Mouse (Mus musculus): ENCODE measurements around the gene Rln3.
"Not testable (repeated sequence)": the region's sequence is repeated elsewhere in the genome, so short reads cannot be mapped to it uniquely, and the experiment has no call there.

The Rln3 gene

GRCm38 (mm10) chr8:84019738-84020137 lies 25.1 kb downstream of the Rln3 start:
- no peak for DNase-seq (ENCODE audit: low read depth)

- DNase-seq (ENCODE audit: low read depth) = no peak
Observed at GRCm38 (mm10) chr8:84015833-84016232, 29.0 kb downstream of the Rln3 start.

- no peak for DNase-seq (ENCODE audit: low read depth)
Observed at GRCm38 (mm10) chr8:84012499-84013165, 32.2 kb downstream of the Rln3 start.

GRCm38 (mm10) chr8:84011705-84012498 lies 32.9 kb downstream of the Rln3 start, which contains the start of gene 2210011C24Rik:
TSS of gene 2210011C24Rik (minus strand) at chr8:84012171.
- peak; percentile 69 for DNase-seq (ENCODE audit: low read depth)

- DNase-seq (ENCODE audit: low read depth) = peak; percentile 87
Observed at GRCm38 (mm10) chr8:84010625-84011611, 33.9 kb downstream of the Rln3 start.

- DNase-seq (ENCODE audit: low read depth) = peak; percentile 88
Observed at GRCm38 (mm10) chr8:84009876-84010275, 34.9 kb downstream of the Rln3 start.

GRCm38 (mm10) chr8:84008362-84008761 lies 36.4 kb downstream of the Rln3 start:
- no peak for DNase-seq (ENCODE audit: low read depth)

- not testable (repeated sequence) for DNase-seq (ENCODE audit: low read depth)
Observed at GRCm38 (mm10) chr8:84005502-84005901, 39.3 kb downstream of the Rln3 start.

GRCm38 (mm10) chr8:84004533-84005201 lies 40.1 kb downstream of the Rln3 start:
- DNase-seq (ENCODE audit: low read depth) = peak; percentile 98

- no peak for DNase-seq (ENCODE audit: low read depth)
Observed at GRCm38 (mm10) chr8:84003612-84004246, 41.1 kb downstream of the Rln3 start.

- DNase-seq (ENCODE audit: low read depth) = no peak
Observed at GRCm38 (mm10) chr8:84002957-84003611, 41.7 kb downstream of the Rln3 start.

GRCm38 (mm10) chr8:84001281-84002000 lies 43.4 kb downstream of the Rln3 start, which contains the start of gene 1700067K01Rik:
TSS of gene 1700067K01Rik (plus strand) at chr8:84001502.
- no peak for DNase-seq (ENCODE audit: low read depth)

- no peak for DNase-seq (ENCODE audit: low read depth)
Observed at GRCm38 (mm10) chr8:83999825-84000224, 45.0 kb downstream of the Rln3 start.

- DNase-seq (ENCODE audit: low read depth) = no peak
Observed at GRCm38 (mm10) chr8:83999057-83999705, 45.6 kb downstream of the Rln3 start.

GRCm38 (mm10) chr8:83998231-83999056 lies 46.4 kb downstream of the Rln3 start:
- DNase-seq (ENCODE audit: low read depth) = peak; percentile 87

- DNase-seq (ENCODE audit: low read depth) = peak; percentile 66
Observed at GRCm38 (mm10) chr8:83997511-83998141, 47.2 kb downstream of the Rln3 start, which contains the start of gene Samd1. TSS of gene Samd1 (plus strand) at chr8:83997672.
